Mouse (Mus musculus) MEL (cell line): ENCODE data around the gene Rps6kb2.

Experiments
- CTCF ChIP-seq, 3 experiments: IDR thresholded peaks in 2 of 3; conservative IDR thresholded peaks in 1 of 3; 2 replicates each; pipeline ENCODE4 v1.5.1; 2011 to 2012; ENCODE audit warnings: low read length in 3 of 3, low read depth in 2 of 3, mild to moderate bottlenecking in 2 of 3, improper control_type of control experiment in 1 of 3, inconsistent platforms in 1 of 3, mixed read lengths in 1 of 3, moderate library complexity in 1 of 3; ENCODE audit not compliant: control insufficient read depth in 1 of 3, insufficient read depth in 1 of 3, poor library complexity in 1 of 3, severe bottlenecking in 1 of 3
- EP300 ChIP-seq, 2 experiments: IDR thresholded peaks; 2 replicates each; pipeline ENCODE4 v1.6.1; 2011; ENCODE audit warnings: improper control_type of control experiment in 2 of 2, low read length in 2 of 2, low read depth in 1 of 2, mild to moderate bottlenecking in 1 of 2
- GATA1 ChIP-seq: IDR thresholded peaks from 2 replicates; pipeline ENCODE4 v1.6.1; 2011; ENCODE audit warnings: low read depth, low read length, improper control_type of control experiment
- HCFC1 ChIP-seq: IDR thresholded peaks from 2 replicates; pipeline ENCODE4 v1.6.1; 2012; ENCODE audit warnings: low read depth, mild to moderate bottlenecking, inconsistent platforms, low read length, improper control_type of control experiment, moderate library complexity
- MYB ChIP-seq: IDR thresholded peaks from 2 replicates; pipeline ENCODE4 v1.6.1; 2011; ENCODE audit warnings: mild to moderate bottlenecking, low read depth, low read length, improper control_type of control experiment
- MYC ChIP-seq: IDR thresholded peaks from 2 replicates; pipeline ENCODE4 v1.6.1; 2011; ENCODE audit warnings: low read depth, mild to moderate bottlenecking, low read length, improper control_type of control experiment, moderate library complexity
- POLR2A ChIP-seq, 2 experiments: IDR thresholded peaks; 2 replicates each; pipeline ENCODE4 v1.6.1; 2011 to 2012; ENCODE audit warnings: low read length in 2 of 2, mild to moderate bottlenecking in 2 of 2, control low read depth in 1 of 2, improper control_type of control experiment in 1 of 2, low read depth in 1 of 2, moderate library complexity in 1 of 2; ENCODE audit not compliant: control insufficient read depth in 1 of 2, insufficient read depth in 1 of 2, poor library complexity in 1 of 2
- POLR2AphosphoS5 ChIP-seq: IDR thresholded peaks from 2 replicates; pipeline ENCODE4 v1.6.1; 2012; ENCODE audit warnings: low read depth, borderline replicate concordance, mild to moderate bottlenecking, inconsistent platforms, low read length, moderate library complexity, mixed read lengths
- TCF12 ChIP-seq: IDR thresholded peaks from 2 replicates; pipeline ENCODE4 v1.6.1; 2014; ENCODE audit warnings: low read depth, mild to moderate bottlenecking, inconsistent platforms, low read length, improper control_type of control experiment, moderate library complexity

- TF ChIP-seq CTCF (IDR thresholded peaks at IDR 0.05 in 2 of 3, conservative IDR thresholded peaks at IDR 0.05 in 1 of 3; ENCODE audit: control insufficient read depth in 1 of 3, insufficient read depth in 1 of 3, low read depth in 2 of 3, low read length in 3 of 3, poor library complexity in 1 of 3, severe bottlenecking in 1 of 3) (no peak; a peak in 1 of 6 replicates), EP300 (IDR thresholded peaks at IDR 0.05; ENCODE audit: low read depth in 1 of 2, low read length in 2 of 2) (no peak), POLR2A (IDR thresholded peaks at IDR 0.05; ENCODE audit: control insufficient read depth in 1 of 2, insufficient read depth in 1 of 2, low read depth in 1 of 2, low read length in 2 of 2, poor library complexity in 1 of 2) (no peak), HCFC1 (no peak), MYB (no peak), GATA1 (no peak), TCF12 (no peak), POLR2AphosphoS5 (no peak), MYC (no peak)
Measured at GRCm38 (mm10) chr19:4204889-4205288, 41.7 kb upstream of the Rps6kb2 start.
